Mouse (Mus musculus): ENCODE data around the gene Rhov.
A peak's percentile ranks its signal among the peaks of the same experiment; 100 is the strongest.

Gene Rhov

GRCm38 (mm10) chr2:119238671-119239070 is 32.4 kb downstream of the Rhov start:
- peak; percentile 61 for DNase-seq (ENCODE audit: low spot score)

GRCm38 (mm10) chr2:119237871-119238220 is 33.2 kb downstream of the Rhov start:
- no peak for DNase-seq (ENCODE audit: low spot score)

- DNase-seq (ENCODE audit: low spot score): peak; percentile 85
Observed at GRCm38 (mm10) chr2:119237210-119237870, 33.7 kb downstream of the Rhov start, which contains the start of gene Spint1. Gene Spint1 (plus strand): TSS chr2:119237362.

- no peak for DNase-seq (ENCODE audit: low spot score)
Observed at GRCm38 (mm10) chr2:119236682-119237209, 34.3 kb downstream of the Rhov start.

DNA sequence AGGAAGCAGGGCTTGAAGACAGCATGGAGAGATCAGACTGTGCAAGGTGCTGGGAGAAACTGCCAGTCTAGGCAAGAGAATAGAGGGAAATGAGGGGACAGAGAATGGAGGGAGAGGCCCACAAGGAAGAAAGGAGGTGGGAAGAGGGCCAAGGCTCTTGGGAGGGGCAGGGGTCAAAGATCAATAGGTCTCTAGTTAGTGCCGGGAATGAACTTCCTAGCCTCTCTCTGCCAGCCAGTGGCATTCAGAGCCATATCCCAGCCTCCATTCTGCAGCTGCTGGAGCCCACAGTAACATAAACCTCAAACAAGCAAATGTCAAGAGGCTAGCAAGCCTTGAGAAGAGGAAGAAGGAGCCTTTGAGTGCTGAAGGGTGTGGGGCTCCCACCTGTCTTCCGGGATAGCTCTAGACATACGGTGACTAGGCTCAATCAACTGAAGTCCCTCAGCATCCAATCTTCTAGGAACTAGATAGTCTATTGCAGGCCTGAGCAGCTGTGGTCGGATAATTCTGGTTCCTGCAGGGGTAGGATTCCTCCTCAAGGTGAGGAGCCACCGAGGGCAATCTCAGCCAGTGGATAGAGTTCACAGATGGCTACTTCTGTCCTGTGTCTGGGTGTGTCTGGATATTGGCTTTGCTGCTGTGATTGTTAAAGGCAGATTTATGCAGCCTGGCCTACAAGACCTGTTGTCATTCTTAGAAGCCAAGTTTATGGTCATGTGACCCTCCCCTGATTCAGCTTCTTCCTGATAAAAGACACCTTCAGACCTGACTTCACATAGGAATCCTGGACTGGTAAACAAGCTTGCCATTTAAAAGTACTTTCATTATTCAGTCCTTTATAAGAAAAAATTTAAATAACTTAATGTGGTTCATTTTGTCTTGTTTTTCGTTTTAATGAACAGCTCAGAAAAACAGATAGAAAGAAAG is 41.0 kb downstream of the Rhov start, which contains the start of gene Ppp1r14d:
Ppp1r14d (minus strand) TSS at position 132 of the 930 bp plus-strand sequence.
- peak; percentile 56 for DNase-seq (ENCODE audit: low spot score)
